10 mouse cellular contexts compared by ENCODE assay signal in the genomic region with DNA sequence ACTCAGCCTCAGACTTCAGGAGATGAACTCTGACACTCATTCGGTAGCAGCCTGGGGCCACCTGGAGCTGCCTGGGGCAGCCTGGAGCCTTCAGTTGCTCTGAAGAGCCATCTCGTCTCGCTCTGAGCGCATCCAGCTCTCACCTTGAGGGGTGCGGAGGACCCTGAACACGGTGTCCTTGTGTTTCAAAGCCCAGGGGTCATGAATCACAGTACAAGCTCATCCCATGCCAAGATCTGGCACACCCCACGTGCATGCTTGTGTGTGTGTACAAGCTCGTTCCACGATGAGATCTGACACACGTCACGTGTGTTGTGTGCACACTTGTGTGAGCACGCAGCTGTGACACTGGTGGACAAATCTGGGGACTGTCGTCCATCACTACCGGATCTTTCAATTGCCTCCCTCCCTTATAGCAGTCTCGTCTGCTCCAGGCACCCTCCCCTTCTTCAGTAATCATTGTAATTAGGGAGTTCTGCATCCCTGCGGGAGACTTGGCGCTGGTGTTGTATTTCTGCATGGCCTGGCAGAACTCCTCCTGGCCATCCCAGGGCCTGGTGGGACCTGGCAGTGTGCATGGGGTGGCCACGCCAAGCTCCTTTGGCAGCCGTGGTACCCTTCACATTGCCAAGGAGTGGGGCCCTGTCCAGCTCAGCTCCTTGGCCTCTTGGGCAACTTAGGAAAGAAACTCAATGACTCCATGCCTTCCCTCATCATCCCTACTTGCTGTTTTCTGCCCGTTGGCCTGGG. TPM values are rescaled to one million over a fixed set of nuclear protein-coding genes. Genes with fewer than 3 reads are reported as not detected.
DNase-seq lines count a peak whose midpoint lies in the region; ATAC-seq and TF ChIP-seq lines count a peak whose summit lies in the region.
"Had no signal": no experiment of that assay in that cellular context is flagged by ENCODE, and none has a peak within 500 bp of the region (broad histone marks: within the 10 kb centered on the region; RNA-seq: fewer than 3 reads in every experiment).

No protein-coding gene starts in this region.

- no peak for ATAC-seq in stomach, postnatal 0 days (ENCODE audit: low FRiP score, low TSS enrichment)
- ATAC-seq: Patski had no signal

- no peaks in the 10 kb centered on the region for H3K36me3 ChIP-seq in stomach, postnatal 0 days (ENCODE audit: control insufficient read depth, insufficient read depth, low read length)
- H3K36me3 ChIP-seq: embryonic facial prominence, embryonic 15.5 days had no signal

- peak; percentile 43 to 70 for DNase-seq in kidney, postnatal 36 days
- DNase-seq in kidney, postnatal 25 days, result no peak
- DNase-seq in cerebellum, adult 2 months, result peak; percentile 86 to 90
- DNase-seq in heart, postnatal 25 days (ENCODE audit: low spot score), result peak; percentile 15
- peak; percentile 41 for DNase-seq in right cerebral cortex, postnatal 25 days
- no peak for DNase-seq in T-cell, adult 2 months (ENCODE audit: low spot score)
- no peak for DNase-seq in urinary bladder, postnatal 10 days (ENCODE audit: low spot score)
- DNase-seq in stomach, postnatal 0 days (ENCODE audit: low spot score), result no peak

- 9% methylated on average over 20 of the region's 20 CpGs for WGBS in cerebellum, adult 2 months
- 75% methylated on average over 20 of the region's 20 CpGs for WGBS in stomach, postnatal 0 days

- TF ChIP-seq EP300 in stomach, postnatal 0 days (optimal IDR thresholded peaks at IDR 0.05), result no peak

- no peaks in the 10 kb centered on the region for H3K9me3 ChIP-seq in stomach, postnatal 0 days (ENCODE audit: control insufficient read depth, low read length)
- H3K9me3 ChIP-seq: embryonic facial prominence, embryonic 15.5 days had no signal

- no peak overlapping the region for H3K27ac ChIP-seq in cerebellum, adult 2 months (ENCODE audit: insufficient read depth, low read length)
- no peak overlapping the region for H3K27ac ChIP-seq in stomach, postnatal 0 days (replicated peaks)
- H3K27ac ChIP-seq: embryonic facial prominence, embryonic 15.5 days had no signal

- no peaks in the 10 kb centered on the region; the same call in 1 of the 2 replicates for H3K27me3 ChIP-seq in cerebellum, adult 2 months (ENCODE audit: control insufficient read depth, insufficient read depth, low read length)
- no peaks in the 10 kb centered on the region for H3K27me3 ChIP-seq in stomach, postnatal 0 days (ENCODE audit: control insufficient read depth, insufficient read depth, low read length)
- H3K27me3 ChIP-seq: embryonic facial prominence, embryonic 15.5 days; Patski had no signal

- no peak overlapping the region for H3K4me2 ChIP-seq in stomach, postnatal 0 days (replicated peaks; ENCODE audit: low read depth)
- H3K4me2 ChIP-seq: embryonic facial prominence, embryonic 15.5 days had no signal

- TF ChIP-seq CTCF in cerebellum, adult 2 months (IDR thresholded peaks at IDR 0.05; ENCODE audit: borderline replicate concordance, insufficient read depth, low read depth, low read length), result no peak
- TF ChIP-seq CTCF in stomach, postnatal 0 days (IDR thresholded peaks at IDR 0.05; ENCODE audit: low read depth), result no peak

- H3K4me1 ChIP-seq in cerebellum, adult 2 months (ENCODE audit: control insufficient read depth, insufficient read depth, low read length), result peaks cover 4% of the 10 kb centered on the region
- H3K4me1 ChIP-seq in stomach, postnatal 0 days (replicated peaks; ENCODE audit: control insufficient read depth, insufficient read depth), result no peaks in the 10 kb centered on the region
- H3K4me1 ChIP-seq: embryonic facial prominence, embryonic 15.5 days had no signal

- intact Hi-C loops in heart, postnatal 25 days (cut with DNase I), result no loop called here

- no peak for TF ChIP-seq POLR2A in cerebellum, adult 2 months (IDR thresholded peaks at IDR 0.05; ENCODE audit: borderline replicate concordance, insufficient read depth, low read length)

- H3K9ac ChIP-seq in stomach, postnatal 0 days (ENCODE audit: low read length), result no peak overlapping the region
- H3K9ac ChIP-seq: embryonic facial prominence, embryonic 15.5 days had no signal

- no peak overlapping the region for H3K4me3 ChIP-seq in cerebellum, adult 2 months (replicated peaks; ENCODE audit: insufficient read depth, low read depth, low read length)
- H3K4me3 ChIP-seq in stomach, postnatal 0 days (ENCODE audit: low read depth, low read length), result no peak overlapping the region
- H3K4me3 ChIP-seq: embryonic facial prominence, embryonic 15.5 days had no signal

RNA-seq across cellular contexts. Expression of gene Cryaa, which starts 27.8 kb away (rescaled TPM):
- 0.54 and 0.85 TPM in 2 replicates for polyA plus RNA-seq in cerebellum, adult 2 months (2012; rRNA removed)
- total RNA-seq in heart, postnatal 25 days (2021), result not detected
- 0.12 and 0.24 TPM in 2 replicates for polyA plus RNA-seq in stomach, postnatal 0 days (2015; fragmentation: Nextera tagmentation; extraction: Ambion mirVana)
- polyA plus RNA-seq: Patski had no signal

RNA-seq across cellular contexts. Expression of gene U2af1, which starts 46.8 kb away (rescaled TPM):
- polyA plus RNA-seq in cerebellum, adult 2 months (2012; rRNA removed), result 177 and 184 TPM in 2 replicates
- 10 to 100 TPM; 70.7 to 70.9 TPM for total RNA-seq in heart, postnatal 25 days (2021)
- polyA plus RNA-seq in stomach, postnatal 0 days (2015; fragmentation: Nextera tagmentation; extraction: Ambion mirVana), result 155 and 161 TPM in 2 replicates

Comparison
In these comparisons a context has a peak if more than half of its experiments do, and no peak if none do; other contexts are left out.
1. DNase-seq: peak in kidney, postnatal 36 days (2 of 2), cerebellum, adult 2 months (2 of 2), heart, postnatal 25 days (single experiment) and right cerebral cortex, postnatal 25 days (single experiment); none in kidney, postnatal 25 days (0 of 2), T-cell, adult 2 months (single experiment), urinary bladder, postnatal 10 days (single experiment) and stomach, postnatal 0 days (single experiment).